Comparison of ENCODE assay signal across 14 mouse cellular contexts in the genomic region with DNA sequence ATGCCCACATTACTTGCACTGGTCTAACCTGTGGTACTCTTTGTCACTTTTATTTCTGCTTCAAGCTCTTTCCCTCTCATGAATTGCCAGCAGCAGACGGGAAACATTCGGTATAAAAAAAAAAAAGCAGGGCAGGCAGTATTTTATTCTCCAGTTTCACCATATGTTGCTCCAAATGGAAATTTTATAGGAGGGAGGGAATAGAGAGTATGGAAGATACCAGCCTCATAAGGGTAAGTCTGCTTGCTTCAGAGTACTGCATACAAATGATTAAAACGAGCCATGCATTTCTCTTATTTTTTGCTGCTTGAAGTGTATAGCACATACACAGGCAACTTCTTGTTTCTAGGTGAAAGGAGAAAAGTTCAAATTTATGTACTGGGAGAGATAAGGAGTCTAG.
"Had no signal": no experiment of that assay in that cellular context is flagged by ENCODE, and none has a peak within 500 bp of the region (broad histone marks: within the 10 kb centered on the region; RNA-seq: fewer than 3 reads in every experiment).

No protein-coding gene starts in this region.

- H3K36me3 ChIP-seq: limb, embryonic 15.5 days; liver, embryonic 12.5 days; midbrain, embryonic 10.5 days; neural tube, embryonic 12.5 days had no signal

- H3K4me2 ChIP-seq: limb, embryonic 15.5 days; liver, embryonic 12.5 days; lung, embryonic 14.5 days; neural tube, embryonic 12.5 days had no signal

- H3K9me3 ChIP-seq: limb, embryonic 15.5 days; liver, embryonic 12.5 days; midbrain, embryonic 10.5 days; neural tube, embryonic 12.5 days had no signal

- ATAC-seq: liver, embryonic 12.5 days had no signal

- H3K4me3 ChIP-seq: left cerebral cortex, adult 2 months; limb, embryonic 15.5 days; liver, embryonic 12.5 days; midbrain, embryonic 10.5 days; myocyte; neural tube, embryonic 12.5 days had no signal

- H3K9ac ChIP-seq: limb, embryonic 15.5 days; liver, embryonic 12.5 days; lung, embryonic 14.5 days; neural tube, embryonic 12.5 days had no signal

- DNase-seq: kidney, postnatal 10 days; lung, embryonic 14.5 days; lung, postnatal 10 days; lung, postnatal 4 days; midbrain, embryonic 14.5 days; thymus, adult 18-20 months; thymus, postnatal 14 days had no signal

- H3K27me3 ChIP-seq: limb, embryonic 15.5 days; liver, embryonic 12.5 days; neural tube, embryonic 12.5 days had no signal

- H3K4me1 ChIP-seq: limb, embryonic 15.5 days; liver, embryonic 12.5 days; neural tube, embryonic 12.5 days had no signal

- H3K27ac ChIP-seq: left cerebral cortex, adult 2 months; limb, embryonic 15.5 days; liver, embryonic 12.5 days; midbrain, embryonic 10.5 days; neural tube, embryonic 12.5 days; stomach, postnatal 0 days had no signal
